Mouse (Mus musculus) limb, embryonic 14.5 days (tissue): ENCODE measurements around the gene Gm20765. TPM values are rescaled to one million over a fixed set of nuclear protein-coding genes. Genes with fewer than 3 reads are reported as not detected.
"Not testable (repeated sequence)": the region's sequence is repeated elsewhere in the genome, so short reads cannot be mapped to it uniquely, and the experiment has no call there.

Source experiments
- ATAC-seq: fragments of 200-750 bp; cut with Nextera tagmentation; 2 replicates; pipeline ENCODE4 v1.8.0; 2017; ENCODE audit warnings: low read depth, moderate number of reproducible peaks, moderate TSS enrichment; ENCODE audit not compliant: low FRiP score
- DNase-seq: peaks from one replicate; pipeline ENCODE4 v3.0.0-alpha.2; 2015; ENCODE audit warnings: low spot score
- H3K27ac ChIP-seq: fragments of 300-500 bp; sonication (generic); replicated peaks from 2 replicates; pipeline ENCODE4 v1.5.1; 2014; ENCODE audit warnings: low read depth, mild to moderate bottlenecking, low read length, moderate library complexity, mixed read lengths
- H3K27me3 ChIP-seq: fragments of 300-500 bp; sonication (generic); 2 replicates; pipeline ENCODE4 v1.6.1; 2014; ENCODE audit warnings: low read length, mixed read lengths; ENCODE audit not compliant: control insufficient read depth, insufficient read depth
- H3K36me3 ChIP-seq: fragments of 300-500 bp; sonication (generic); 2 replicates; pipeline ENCODE4 v1.6.1; 2014; ENCODE audit warnings: mild to moderate bottlenecking, low read length, moderate library complexity, mixed read lengths; ENCODE audit not compliant: control insufficient read depth, insufficient read depth
- H3K4me1 ChIP-seq: fragments of 300-500 bp; sonication (generic); 2 replicates; pipeline ENCODE4 v1.6.1; 2014; ENCODE audit warnings: antibody characterized with exemption, low read length, mixed read lengths; ENCODE audit not compliant: control insufficient read depth, insufficient read depth
- H3K4me2 ChIP-seq: fragments of 300-500 bp; sonication (generic); replicated peaks from 2 replicates; pipeline ENCODE4 v1.6.1; 2014; ENCODE audit warnings: low read depth, mild to moderate bottlenecking, low read length, moderate library complexity; ENCODE audit not compliant: severe bottlenecking
- H3K4me3 ChIP-seq: fragments of 300-500 bp; sonication (generic); replicated peaks from 2 replicates; pipeline ENCODE4 v1.5.1; 2014; ENCODE audit warnings: low read length
- H3K9ac ChIP-seq: fragments of 300-500 bp; sonication (generic); 2 replicates; pipeline ENCODE4 v1.6.1; 2014; ENCODE audit warnings: mild to moderate bottlenecking, low read depth, low read length, moderate library complexity; ENCODE audit not compliant: severe bottlenecking
- H3K9me3 ChIP-seq: fragments of 300-500 bp; sonication (generic); 2 replicates; pipeline ENCODE4 v1.6.1; 2016; ENCODE audit warnings: low read length; ENCODE audit not compliant: control insufficient read depth
- WGBS: fragments of 180-500 bp; shearing (Covaris S2); extraction: QIAGEN DNeasy Blood & Tissue Kit; methylation state at CpG from one replicate; pipeline ENCODE4 v1.1.7; 2014; 5-methylcytosine and 5-hydroxymethylcytosine counted together
- polyA plus RNA-seq, 2 experiments: library from polyadenylated mRNA; depleted of rRNA in 1 of 2; stranded (reverse) in 1 of 2; unstranded in 1 of 2; fragments of >200 nt; fragmentation: Nextera tagmentation in 1 of 2; extraction: Ambion mirVana in 1 of 2; gene quantifications; 2 replicates each; pipeline versions ENCODE4 v1.2.1 to v1.2.3; 2012 to 2014

Gm20765 gene
- polyA plus RNA-seq (2012; rRNA removed) (0.09 TPM in 1 of 2 replicates, not detected in the other), polyA plus RNA-seq (2014; fragmentation: Nextera tagmentation; extraction: Ambion mirVana) (not detected in 2 replicates)

DNA sequence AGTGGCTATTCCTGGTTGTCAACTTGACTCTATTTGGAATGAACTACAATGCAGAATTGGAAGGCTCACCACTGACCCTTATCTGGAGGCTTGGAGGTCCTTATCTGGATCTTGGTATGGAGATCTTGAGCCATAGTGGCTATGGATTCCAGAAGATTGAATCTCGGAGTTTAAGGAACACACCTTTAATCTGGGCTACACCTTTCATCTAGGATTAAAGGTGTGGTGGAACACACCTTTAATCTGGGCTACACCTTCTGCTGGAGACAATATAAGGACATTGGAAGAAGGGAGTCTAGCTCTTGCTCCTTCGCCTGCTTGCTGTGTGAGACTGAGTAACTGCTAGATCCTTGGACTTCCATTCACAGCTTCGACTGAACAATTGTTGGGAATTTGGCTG, at the start of gene Gm20765:
Gm20765 (plus strand) TSS at position 301 of the 400 bp plus-strand sequence.
- H3K4me2 ChIP-seq, H3K9me3 ChIP-seq, DNase-seq, H3K27me3 ChIP-seq, H3K36me3 ChIP-seq, H3K27ac ChIP-seq, ATAC-seq, H3K4me3 ChIP-seq, H3K9ac ChIP-seq, H3K4me1 ChIP-seq: not testable (repeated sequence)
- no CpG with 5 or more reads among the region's 3 CpGs for WGBS

DNA sequence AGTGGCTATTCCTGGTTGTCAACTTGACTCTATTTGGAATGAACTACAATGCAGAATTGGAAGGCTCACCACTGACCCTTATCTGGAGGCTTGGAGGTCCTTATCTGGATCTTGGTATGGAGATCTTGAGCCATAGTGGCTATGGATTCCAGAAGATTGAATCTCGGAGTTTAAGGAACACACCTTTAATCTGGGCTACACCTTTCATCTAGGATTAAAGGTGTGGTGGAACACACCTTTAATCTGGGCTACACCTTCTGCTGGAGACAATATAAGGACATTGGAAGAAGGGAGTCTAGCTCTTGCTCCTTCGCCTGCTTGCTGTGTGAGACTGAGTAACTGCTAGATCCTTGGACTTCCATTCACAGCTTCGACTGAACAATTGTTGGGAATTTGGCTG, 42.6 kb upstream of the Gm20765 start, which contains the start of gene Gm21293:
Gm21293 (plus strand) TSS at position 301 of the 400 bp plus-strand sequence.
- H3K36me3 ChIP-seq, DNase-seq, H3K9me3 ChIP-seq, H3K4me3 ChIP-seq, H3K4me1 ChIP-seq, ATAC-seq, H3K9ac ChIP-seq, H3K27ac ChIP-seq, H3K27me3 ChIP-seq, H3K4me2 ChIP-seq: not testable (repeated sequence)
- no CpG with 5 or more reads among the region's 3 CpGs for WGBS

DNA sequence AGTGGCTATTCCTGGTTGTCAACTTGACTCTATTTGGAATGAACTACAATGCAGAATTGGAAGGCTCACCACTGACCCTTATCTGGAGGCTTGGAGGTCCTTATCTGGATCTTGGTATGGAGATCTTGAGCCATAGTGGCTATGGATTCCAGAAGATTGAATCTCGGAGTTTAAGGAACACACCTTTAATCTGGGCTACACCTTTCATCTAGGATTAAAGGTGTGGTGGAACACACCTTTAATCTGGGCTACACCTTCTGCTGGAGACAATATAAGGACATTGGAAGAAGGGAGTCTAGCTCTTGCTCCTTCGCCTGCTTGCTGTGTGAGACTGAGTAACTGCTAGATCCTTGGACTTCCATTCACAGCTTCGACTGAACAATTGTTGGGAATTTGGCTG, 34.1 kb upstream of the Gm20765 start, which contains the start of gene Gm6763:
Gm6763 (plus strand) TSS at position 301 of the 400 bp plus-strand sequence.
- not testable (repeated sequence) for H3K4me3 ChIP-seq, H3K9me3 ChIP-seq, H3K4me1 ChIP-seq, ATAC-seq, H3K36me3 ChIP-seq, H3K27ac ChIP-seq, H3K4me2 ChIP-seq, DNase-seq, H3K27me3 ChIP-seq, H3K9ac ChIP-seq
- WGBS: no CpG with 5 or more reads among the region's 3 CpGs

DNA sequence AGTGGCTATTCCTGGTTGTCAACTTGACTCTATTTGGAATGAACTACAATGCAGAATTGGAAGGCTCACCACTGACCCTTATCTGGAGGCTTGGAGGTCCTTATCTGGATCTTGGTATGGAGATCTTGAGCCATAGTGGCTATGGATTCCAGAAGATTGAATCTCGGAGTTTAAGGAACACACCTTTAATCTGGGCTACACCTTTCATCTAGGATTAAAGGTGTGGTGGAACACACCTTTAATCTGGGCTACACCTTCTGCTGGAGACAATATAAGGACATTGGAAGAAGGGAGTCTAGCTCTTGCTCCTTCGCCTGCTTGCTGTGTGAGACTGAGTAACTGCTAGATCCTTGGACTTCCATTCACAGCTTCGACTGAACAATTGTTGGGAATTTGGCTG, 25.6 kb upstream of the Gm20765 start, which contains the start of gene Gm8764:
Gm8764 (plus strand) TSS at position 301 of the 400 bp plus-strand sequence.
- H3K9ac ChIP-seq, DNase-seq, H3K4me3 ChIP-seq, H3K27me3 ChIP-seq, H3K4me1 ChIP-seq, H3K27ac ChIP-seq, H3K4me2 ChIP-seq, H3K9me3 ChIP-seq, H3K36me3 ChIP-seq, ATAC-seq: not testable (repeated sequence)
- WGBS: no CpG with 5 or more reads among the region's 3 CpGs

DNA sequence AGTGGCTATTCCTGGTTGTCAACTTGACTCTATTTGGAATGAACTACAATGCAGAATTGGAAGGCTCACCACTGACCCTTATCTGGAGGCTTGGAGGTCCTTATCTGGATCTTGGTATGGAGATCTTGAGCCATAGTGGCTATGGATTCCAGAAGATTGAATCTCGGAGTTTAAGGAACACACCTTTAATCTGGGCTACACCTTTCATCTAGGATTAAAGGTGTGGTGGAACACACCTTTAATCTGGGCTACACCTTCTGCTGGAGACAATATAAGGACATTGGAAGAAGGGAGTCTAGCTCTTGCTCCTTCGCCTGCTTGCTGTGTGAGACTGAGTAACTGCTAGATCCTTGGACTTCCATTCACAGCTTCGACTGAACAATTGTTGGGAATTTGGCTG, 17.1 kb upstream of the Gm20765 start, which contains the start of gene Gm21304:
Gm21304 (plus strand) TSS at position 301 of the 400 bp plus-strand sequence.
- H3K9ac ChIP-seq, H3K4me3 ChIP-seq, ATAC-seq, H3K4me1 ChIP-seq, H3K36me3 ChIP-seq, H3K27ac ChIP-seq, H3K4me2 ChIP-seq, DNase-seq, H3K9me3 ChIP-seq, H3K27me3 ChIP-seq: not testable (repeated sequence)
- WGBS: no CpG with 5 or more reads among the region's 3 CpGs

DNA sequence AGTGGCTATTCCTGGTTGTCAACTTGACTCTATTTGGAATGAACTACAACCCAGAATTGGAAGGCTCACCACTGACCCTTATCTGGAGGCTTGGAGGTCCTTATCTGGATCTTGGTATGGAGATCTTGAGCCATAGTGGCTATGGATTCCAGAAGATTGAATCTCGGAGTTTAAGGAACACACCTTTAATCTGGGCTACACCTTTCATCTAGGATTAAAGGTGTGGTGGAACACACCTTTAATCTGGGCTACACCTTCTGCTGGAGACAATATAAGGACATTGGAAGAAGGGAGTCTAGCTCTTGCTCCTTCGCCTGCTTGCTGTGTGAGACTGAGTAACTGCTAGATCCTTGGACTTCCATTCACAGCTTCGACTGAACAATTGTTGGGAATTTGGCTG, 8.6 kb upstream of the Gm20765 start, which contains the start of gene Gm21312:
Gm21312 (plus strand) TSS at position 301 of the 400 bp plus-strand sequence.
- no CpG with 5 or more reads among the region's 3 CpGs for WGBS
- not testable (repeated sequence) for DNase-seq

DNA sequence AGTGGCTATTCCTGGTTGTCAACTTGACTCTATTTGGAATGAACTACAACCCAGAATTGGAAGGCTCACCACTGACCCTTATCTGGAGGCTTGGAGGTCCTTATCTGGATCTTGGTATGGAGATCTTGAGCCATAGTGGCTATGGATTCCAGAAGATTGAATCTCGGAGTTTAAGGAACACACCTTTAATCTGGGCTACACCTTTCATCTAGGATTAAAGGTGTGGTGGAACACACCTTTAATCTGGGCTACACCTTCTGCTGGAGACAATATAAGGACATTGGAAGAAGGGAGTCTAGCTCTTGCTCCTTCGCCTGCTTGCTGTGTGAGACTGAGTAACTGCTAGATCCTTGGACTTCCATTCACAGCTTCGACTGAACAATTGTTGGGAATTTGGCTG, 8.4 kb downstream of the Gm20765 start, which contains the start of gene Gm4340:
Gm4340 (plus strand) TSS at position 301 of the 400 bp plus-strand sequence.
- no CpG with 5 or more reads among the region's 3 CpGs for WGBS
- not testable (repeated sequence) for H3K4me3 ChIP-seq, DNase-seq, H3K27me3 ChIP-seq, H3K36me3 ChIP-seq, H3K4me2 ChIP-seq, H3K4me1 ChIP-seq, H3K9me3 ChIP-seq, H3K9ac ChIP-seq, ATAC-seq, H3K27ac ChIP-seq

More for the DNA sequence above, 8.6 kb upstream of the Gm20765 start, which contains the start of gene Gm21312:
- H3K27me3 ChIP-seq, H3K27ac ChIP-seq, H3K9ac ChIP-seq, H3K4me2 ChIP-seq, H3K36me3 ChIP-seq, H3K4me1 ChIP-seq, H3K4me3 ChIP-seq, H3K9me3 ChIP-seq, ATAC-seq: not testable (repeated sequence)
